Comparison of ENCODE assay signal across 26 mouse cellular contexts in genomic region chr2:3745041-3745440, GRCm38 (mm10).
A peak's percentile ranks its signal among the peaks of the same experiment; 100 is the strongest.
DNase-seq lines count a peak whose midpoint lies in the region; ATAC-seq and TF ChIP-seq lines count a peak whose summit lies in the region.
"Had no signal": no experiment of that assay in that cellular context is flagged by ENCODE, and none has a peak within 500 bp of the region (broad histone marks: within the 10 kb centered on the region; RNA-seq: fewer than 3 reads in every experiment).

No protein-coding gene starts in this region.

- TF ChIP-seq EP300 in heart, postnatal 0 days (IDR thresholded peaks at IDR 0.05; ENCODE audit: low read depth) = no peak

- WGBS in heart, embryonic 11.5 days (ENCODE audit: insufficient replicate concordance) = 37% methylated on average over 3 of the region's 3 CpGs
- WGBS in heart, embryonic 14.5 days = 20% methylated on average over 3 of the region's 3 CpGs
- whole genome bisulfite sequencing in heart, postnatal 0 days = 23% methylated on average over 3 of the region's 3 CpGs

- ATAC-seq in heart, embryonic 11.5 days (replicated peaks; ENCODE audit: insufficient number of reproducible peaks, low FRiP score, low TSS enrichment) = 0 out of 2 replicates have a peak, but pooled peaks have one; percentile 23
- ATAC-seq in heart, embryonic 14.5 days (ENCODE audit: insufficient number of reproducible peaks, insufficient read depth, low FRiP score, low read depth) = peak; percentile 10; the same call in 1 of the 2 replicates
- peak; percentile 73 for ATAC-seq in heart, postnatal 0 days (ENCODE audit: insufficient read depth, low read depth)
- ATAC-seq: forebrain, embryonic 13.5 days; forebrain, embryonic 16.5 days; intestine, postnatal 0 days had no signal

- no peak overlapping the region for H3K4me3 ChIP-seq in heart, embryonic 11.5 days (ENCODE audit: low read depth, low read length)
- no peak overlapping the region for H3K4me3 ChIP-seq in heart, embryonic 14.5 days (ENCODE audit: control insufficient read depth in 1 of 2, insufficient read depth in 1 of 2, low read depth in 1 of 2, low read length in 2 of 2)
- H3K4me3 ChIP-seq in heart, postnatal 0 days (ENCODE audit: low read depth, low read length) = no peak overlapping the region
- H3K4me3 ChIP-seq: forebrain, embryonic 10.5 days; forebrain, embryonic 13.5 days; hindbrain, embryonic 12.5 days; hindbrain, embryonic 15.5 days had no signal

- no peaks in the 10 kb centered on the region for H3K36me3 ChIP-seq in heart, embryonic 11.5 days (ENCODE audit: control insufficient read depth, insufficient read depth, low read length)
- no peaks in the 10 kb centered on the region for H3K36me3 ChIP-seq in heart, embryonic 14.5 days (ENCODE audit: control insufficient read depth, insufficient read depth, low read length)
- H3K36me3 ChIP-seq in heart, postnatal 0 days (replicated peaks; ENCODE audit: control insufficient read depth, insufficient read depth, low read length) = no peaks in the 10 kb centered on the region
- H3K36me3 ChIP-seq: hindbrain, embryonic 12.5 days; hindbrain, embryonic 15.5 days had no signal

- peaks cover 47% of the 10 kb centered on the region for H3K4me1 ChIP-seq in heart, embryonic 11.5 days (ENCODE audit: control insufficient read depth, insufficient read depth, low read length)
- peaks cover 34 to 52% of the 10 kb centered on the region in 2 experiments for H3K4me1 ChIP-seq in heart, embryonic 14.5 days (ENCODE audit: control insufficient read depth in 2 of 2, insufficient read depth in 2 of 2, low read length in 2 of 2)
- peaks cover 49% of the 10 kb centered on the region for H3K4me1 ChIP-seq in heart, postnatal 0 days (ENCODE audit: control insufficient read depth, insufficient read depth)

- no peaks in the 10 kb centered on the region for H3K9me3 ChIP-seq in heart, embryonic 11.5 days (replicated peaks; ENCODE audit: control insufficient read depth, low read length)
- H3K9me3 ChIP-seq in heart, embryonic 14.5 days (ENCODE audit: control insufficient read depth, low read length) = no peaks in the 10 kb centered on the region
- H3K9me3 ChIP-seq in heart, postnatal 0 days (replicated peaks; ENCODE audit: control insufficient read depth, low read length) = no peaks in the 10 kb centered on the region
- H3K9me3 ChIP-seq: forebrain, embryonic 10.5 days; forebrain, embryonic 13.5 days; G1E; hindbrain, embryonic 12.5 days; hindbrain, embryonic 15.5 days had no signal

- no peak for TF ChIP-seq CTCF in heart, postnatal 0 days (IDR thresholded peaks at IDR 0.05; ENCODE audit: low read depth)

- H3K4me2 ChIP-seq in heart, embryonic 11.5 days = peak overlapping the region; percentile 24; the same call in 1 of the 2 replicates
- H3K4me2 ChIP-seq in heart, embryonic 14.5 days (ENCODE audit: low read length) = peak overlapping the region; percentile 3; the same call in 1 of the 2 replicates
- H3K4me2 ChIP-seq in heart, postnatal 0 days (ENCODE audit: low read depth, low read length) = no peak overlapping the region
- H3K4me2 ChIP-seq: forebrain, embryonic 13.5 days; hindbrain, embryonic 12.5 days; hindbrain, embryonic 15.5 days had no signal

- no peak overlapping the region for H3K9ac ChIP-seq in heart, embryonic 11.5 days (ENCODE audit: low read depth, low read length)
- no peak overlapping the region for H3K9ac ChIP-seq in heart, embryonic 14.5 days (ENCODE audit: low read length)
- no peak overlapping the region for H3K9ac ChIP-seq in heart, postnatal 0 days (replicated peaks; ENCODE audit: low read depth, low read length)
- H3K9ac ChIP-seq: forebrain, embryonic 13.5 days; hindbrain, embryonic 12.5 days; hindbrain, embryonic 15.5 days had no signal

- no peak for DNase-seq in heart, adult 9 months (ENCODE audit: low spot score in 2 of 2)
- no peak for DNase-seq in heart, postnatal 36 days
- peak; percentile 75 for DNase-seq in heart, postnatal 0 days (ENCODE audit: low spot score)
- DNase-seq in heart, adult 8-10 months (ENCODE audit: low spot score) = no peak
- peak; percentile 41 for DNase-seq in lung, postnatal 25 days (ENCODE audit: low spot score)
- no peak for DNase-seq in lung, postnatal 10 days
- DNase-seq: adrenal gland, postnatal 10 days; adrenal gland, postnatal 36 days; B cell, adult 2 months; cerebellum, adult 18-20 months; cerebellum, adult 9-10 months; cerebellum, postnatal 14 days; gastrocnemius, postnatal 10 days; gastrocnemius, postnatal 36 days; kidney, adult 2 months had no signal

- H3K27ac ChIP-seq in heart, embryonic 11.5 days (ENCODE audit: low read depth, low read length) = peak overlapping the region; percentile 29; the same call in 1 of the 2 replicates
- peak overlapping the region; percentile 68 to 70 for H3K27ac ChIP-seq in heart, embryonic 14.5 days (replicated peaks in 1 of 2; ENCODE audit: control insufficient read depth in 1 of 2, insufficient read depth in 1 of 2, low read depth in 2 of 2, low read length in 2 of 2)
- peak overlapping the region; percentile 75 for H3K27ac ChIP-seq in heart, postnatal 0 days (ENCODE audit: low read depth)
- H3K27ac ChIP-seq: forebrain, embryonic 13.5 days; hindbrain, embryonic 12.5 days; hindbrain, embryonic 15.5 days had no signal

- H3K27me3 ChIP-seq in heart, embryonic 11.5 days (ENCODE audit: control insufficient read depth, insufficient read depth, low read length) = no peaks in the 10 kb centered on the region
- H3K27me3 ChIP-seq in heart, embryonic 14.5 days (ENCODE audit: control insufficient read depth, insufficient read depth, low read length) = no peaks in the 10 kb centered on the region
- no peaks in the 10 kb centered on the region for H3K27me3 ChIP-seq in heart, postnatal 0 days (ENCODE audit: control insufficient read depth, insufficient read depth, low read length)
- H3K27me3 ChIP-seq: CH12.LX; forebrain, embryonic 13.5 days; hindbrain, embryonic 12.5 days; hindbrain, embryonic 15.5 days; Patski had no signal

- intact Hi-C loops in heart, postnatal 36 days (cut with DNase I) = no loop called here

Comparison
In these comparisons a context has a peak if more than half of its experiments do, and no peak if none do; other contexts are left out.
1. DNase-seq: peak in heart, postnatal 0 days (single experiment) and lung, postnatal 25 days (single experiment); none in heart, adult 9 months (0 of 2), heart, postnatal 36 days (0 of 2), heart, adult 8-10 months (single experiment) and lung, postnatal 10 days (single experiment).
2. ATAC-seq: peak in every context shown above with its lines; median percentile 73 in heart, postnatal 0 days; 23 in heart, embryonic 11.5 days; 10 in heart, embryonic 14.5 days.
3. Peak in every context shown above with its lines, with median percentiles within 50 percentile points of each other: H3K27ac ChIP-seq.